28 mouse cellular contexts compared by ENCODE assay signal in genomic region chr17:64084751-64085150, GRCm38 (mm10).
"Had no signal": no experiment of that assay in that cellular context is flagged by ENCODE, and none has a peak within 500 bp of the region (broad histone marks: within the 10 kb centered on the region; RNA-seq: fewer than 3 reads in every experiment).

No protein-coding gene starts in this region.

- ATAC-seq: forebrain, embryonic 13.5 days; forebrain, embryonic 14.5 days; forebrain, embryonic 15.5 days; forebrain, embryonic 16.5 days; forebrain, postnatal 0 days had no signal

- H3K27ac ChIP-seq: embryonic facial prominence, embryonic 10.5 days; embryonic facial prominence, embryonic 12.5 days; embryonic facial prominence, embryonic 13.5 days; embryonic facial prominence, embryonic 15.5 days; forebrain, embryonic 10.5 days; forebrain, embryonic 12.5 days; forebrain, embryonic 13.5 days; forebrain, embryonic 15.5 days; gastrocnemius, adult 2 months; heart, adult 2 months had no signal

- H3K9me3 ChIP-seq: embryonic facial prominence, embryonic 10.5 days; embryonic facial prominence, embryonic 12.5 days; embryonic facial prominence, embryonic 13.5 days; embryonic facial prominence, embryonic 15.5 days; forebrain, embryonic 10.5 days; forebrain, embryonic 12.5 days; forebrain, embryonic 13.5 days; forebrain, embryonic 15.5 days had no signal

- DNase-seq: cerebellum, adult 8-10 months; cerebellum, adult 9-10 months; cerebellum, adult 9-11 months; cerebellum, postnatal 10 days; cerebellum, postnatal 14 days; cerebellum, postnatal 25 days; cerebellum, postnatal 36 days; embryo, embryonic 11 days; forebrain, postnatal 0 days; gastrocnemius, adult 2 months; gastrocnemius, postnatal 10 days; gastrocnemius, postnatal 14 days; gastrocnemius, postnatal 25 days; gastrocnemius, postnatal 36 days; heart, adult 11 months; heart, adult 18-20 months; heart, adult 2 months had no signal

- H3K27me3 ChIP-seq: embryonic facial prominence, embryonic 12.5 days; embryonic facial prominence, embryonic 13.5 days; embryonic facial prominence, embryonic 15.5 days; forebrain, embryonic 12.5 days; forebrain, embryonic 13.5 days; forebrain, embryonic 15.5 days had no signal

- H3K36me3 ChIP-seq: embryonic facial prominence, embryonic 10.5 days; embryonic facial prominence, embryonic 12.5 days; embryonic facial prominence, embryonic 13.5 days; embryonic facial prominence, embryonic 15.5 days; forebrain, embryonic 10.5 days; forebrain, embryonic 12.5 days; forebrain, embryonic 15.5 days had no signal

- H3K9ac ChIP-seq: embryonic facial prominence, embryonic 12.5 days; embryonic facial prominence, embryonic 13.5 days; embryonic facial prominence, embryonic 15.5 days; forebrain, embryonic 12.5 days; forebrain, embryonic 13.5 days; forebrain, embryonic 15.5 days; forebrain, postnatal 0 days had no signal

- H3K4me2 ChIP-seq: embryonic facial prominence, embryonic 12.5 days; embryonic facial prominence, embryonic 13.5 days; embryonic facial prominence, embryonic 15.5 days; forebrain, embryonic 12.5 days; forebrain, embryonic 13.5 days; forebrain, embryonic 15.5 days had no signal

- H3K4me1 ChIP-seq: embryonic facial prominence, embryonic 10.5 days; embryonic facial prominence, embryonic 12.5 days; embryonic facial prominence, embryonic 15.5 days; forebrain, embryonic 10.5 days; forebrain, embryonic 12.5 days; forebrain, embryonic 13.5 days; forebrain, embryonic 15.5 days had no signal

- H3K4me3 ChIP-seq: embryonic facial prominence, embryonic 10.5 days; embryonic facial prominence, embryonic 12.5 days; embryonic facial prominence, embryonic 13.5 days; embryonic facial prominence, embryonic 15.5 days; erythroblast, embryonic 14.5 days; forebrain, embryonic 10.5 days; forebrain, embryonic 12.5 days; forebrain, embryonic 13.5 days; forebrain, embryonic 15.5 days; gastrocnemius, adult 2 months; heart, adult 2 months had no signal
